Mouse (Mus musculus) hematopoietic stem cell, adult 5-6 weeks (primary cell): ENCODE results near the gene Med9. TPM values are rescaled to one million over a fixed set of nuclear protein-coding genes. Genes with fewer than 3 reads are reported as not detected.

Experiments used
- ATAC-seq, 2 experiments: fragments of 125-278 bp in 1 of 2; replicated peaks in 1 of 2; 2 replicates each; pipeline ENCODE4 v1.8.0; 2016 to 2017; ENCODE audit warnings: inconsistent platforms in 2 of 2, mild to moderate bottlenecking in 2 of 2, moderate number of reproducible peaks in 2 of 2, low read depth in 1 of 2, moderate TSS enrichment in 1 of 2; ENCODE audit not compliant: low FRiP score in 2 of 2, poor library complexity in 2 of 2, severe bottlenecking in 2 of 2, insufficient read depth in 1 of 2, low TSS enrichment in 1 of 2
- total RNA-seq: library from RNA; stranded (forward); fragments of 172-1452, 232-1000 nt; gene quantifications from 2 replicates; pipeline ENCODE4 v1.2.3, GENCODE M21; 2017

The Med9 gene
- total RNA-seq, 1 experiment from 2014 or later, result 20.4 TPM

DNA sequence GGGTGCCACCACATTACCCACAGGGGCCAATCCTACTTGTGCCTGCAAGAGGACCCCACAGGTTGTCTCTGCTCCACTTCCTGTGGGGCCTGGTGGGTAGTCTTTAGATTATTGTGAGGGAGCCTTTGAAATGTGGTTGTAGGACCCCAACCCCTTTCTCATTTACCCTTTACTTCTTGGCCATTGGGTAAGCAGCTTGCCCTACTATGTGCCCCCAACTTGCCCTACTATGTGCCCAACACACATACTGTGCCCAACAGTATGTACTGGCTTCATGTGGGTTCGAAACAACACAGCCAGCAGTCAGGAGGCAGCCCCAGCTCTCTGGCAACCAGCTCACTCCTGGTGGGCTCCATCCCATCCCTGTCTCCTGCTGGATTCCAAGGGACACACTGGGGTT lies 19.8 kb downstream of the Med9 start:
- ATAC-seq, result no peak

DNA sequence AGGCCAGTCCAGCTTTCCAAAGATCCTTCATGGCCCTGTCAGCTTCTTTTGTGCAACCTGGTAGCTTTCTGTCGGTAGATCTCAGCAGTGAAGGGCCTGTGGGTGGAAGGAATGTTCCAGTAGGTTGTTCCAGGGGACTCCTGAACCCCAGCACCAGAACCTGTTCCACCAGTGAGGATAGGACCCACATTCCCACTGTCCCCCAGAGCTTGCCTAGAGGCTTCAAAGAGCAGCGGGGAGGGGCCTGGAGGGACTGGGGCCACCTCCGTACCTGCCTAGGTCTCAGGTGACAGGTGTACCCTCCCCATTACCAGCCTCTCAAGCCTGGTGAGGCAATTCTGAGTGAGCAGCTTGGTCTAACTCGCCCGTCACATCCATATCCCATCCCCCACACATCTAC lies 22.8 kb downstream of the Med9 start:
- no peak for ATAC-seq

DNA sequence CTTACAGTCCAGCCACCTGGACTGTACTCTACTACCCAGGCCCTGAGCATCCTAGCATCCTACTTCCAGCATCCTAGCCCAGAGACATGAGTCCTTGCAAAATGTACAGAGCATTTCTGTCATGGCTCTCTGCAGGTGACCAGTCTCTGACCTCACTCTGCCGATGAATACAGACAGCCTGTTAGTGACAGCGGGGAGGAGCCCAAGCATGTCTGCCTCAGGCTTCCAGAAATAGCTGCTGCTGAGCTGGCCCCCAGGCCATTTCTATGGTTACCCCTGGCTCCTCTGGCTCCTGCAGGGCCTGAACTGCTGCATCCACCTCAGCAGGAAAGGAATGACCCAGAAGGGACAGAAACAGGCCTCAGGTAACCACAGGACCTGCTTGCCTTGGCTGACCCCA lies 23.7 kb downstream of the Med9 start:
- ATAC-seq, result no peak

DNA sequence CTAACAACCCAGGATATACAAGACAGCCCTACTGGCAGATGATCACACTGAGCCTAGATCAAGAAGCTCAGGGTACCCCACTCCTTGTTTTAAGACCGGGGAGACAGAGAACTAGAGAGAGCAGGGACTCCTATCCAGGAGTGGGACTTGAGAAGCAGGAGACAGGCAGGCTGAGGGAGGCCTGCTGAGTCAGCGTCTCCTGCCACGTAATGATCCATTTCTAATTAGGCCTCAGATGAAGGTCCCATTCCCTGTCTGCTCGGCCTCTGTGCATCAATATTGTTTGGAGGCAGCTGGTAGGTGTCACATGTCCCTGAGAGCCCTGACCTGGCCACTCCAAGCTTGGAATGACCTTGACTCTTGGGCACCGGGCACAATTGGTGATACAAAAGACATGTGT lies 25.4 kb downstream of the Med9 start:
- no peak for ATAC-seq

DNA sequence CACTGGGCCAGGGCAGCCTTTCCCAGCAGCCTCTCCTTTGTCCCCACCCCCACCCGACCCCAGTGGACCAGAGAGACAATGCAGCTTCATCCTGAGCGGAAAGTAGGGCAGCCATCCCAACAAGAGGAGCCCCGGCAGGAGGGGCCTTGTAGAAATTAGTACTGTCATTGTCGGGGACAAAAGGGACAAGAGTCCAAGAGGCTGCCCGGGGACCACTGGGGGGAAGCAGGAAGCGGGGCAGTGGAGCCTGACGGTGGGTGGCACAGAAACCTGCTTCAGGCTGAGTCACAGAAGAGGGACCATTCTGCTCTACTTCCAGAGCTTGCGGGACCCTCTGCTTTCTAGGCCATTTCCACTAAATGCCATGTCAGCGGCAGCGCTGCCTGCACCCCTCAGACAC lies 27.2 kb downstream of the Med9 start:
- no peak for ATAC-seq

DNA sequence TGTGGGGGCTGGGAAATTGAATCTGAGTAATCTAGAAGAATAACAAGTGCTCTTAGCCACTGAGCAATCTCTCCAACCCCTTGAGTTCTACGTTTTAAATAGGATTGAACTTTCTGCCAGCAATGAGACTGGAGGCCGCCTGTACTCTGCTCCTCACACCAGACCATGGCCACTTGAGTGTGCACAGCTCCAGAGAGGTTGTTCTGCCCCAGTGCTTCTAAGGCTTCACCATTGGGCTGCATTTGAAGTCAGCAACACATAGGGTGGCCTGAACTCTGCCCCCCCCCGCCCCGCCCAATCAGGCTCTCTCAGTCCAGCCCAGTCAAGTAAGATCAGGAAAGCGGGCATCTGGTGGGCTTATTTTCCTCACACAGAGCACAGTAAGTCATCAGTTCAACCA lies 29.8 kb downstream of the Med9 start:
- ATAC-seq, result no peak

DNA sequence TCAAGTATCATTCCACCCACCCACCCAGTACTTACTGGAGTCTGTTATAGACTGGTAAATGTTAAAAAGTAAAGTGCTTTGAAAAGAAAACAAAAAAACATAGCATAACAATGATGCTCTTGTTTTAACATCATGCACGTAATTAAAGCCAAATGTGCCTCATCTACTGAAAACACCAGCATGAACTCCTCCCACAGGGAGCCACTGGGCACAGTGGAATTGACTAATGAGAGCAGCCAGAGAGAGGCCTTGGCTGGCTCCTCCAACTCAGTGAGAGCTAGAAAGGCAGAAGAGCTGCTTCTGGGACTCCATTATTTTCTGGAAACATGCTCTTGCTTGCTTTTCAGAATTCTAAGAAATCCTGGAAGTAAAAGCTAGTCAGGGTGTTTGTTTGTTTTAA lies 41.4 kb downstream of the Med9 start:
- no peak for ATAC-seq

DNA sequence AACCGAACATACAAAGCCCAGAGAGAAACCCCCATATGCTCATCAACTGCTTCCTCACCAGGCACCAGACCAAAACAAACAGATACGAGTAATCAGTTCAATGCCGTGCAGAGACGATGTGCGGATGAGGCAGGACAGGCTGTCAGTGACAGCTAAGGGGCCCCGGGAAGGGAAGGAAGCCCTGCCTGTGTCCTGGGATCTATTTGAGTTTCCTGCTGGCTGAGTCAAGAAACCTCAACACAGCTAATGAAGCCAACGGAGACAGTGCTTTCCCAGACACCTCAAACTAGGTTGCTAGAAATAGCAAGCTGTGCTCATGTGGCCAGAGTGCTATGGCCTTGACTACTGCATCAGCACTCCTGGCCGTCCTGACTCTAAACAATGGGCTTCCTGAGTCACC lies 43.4 kb downstream of the Med9 start:
- no peak for ATAC-seq

DNA sequence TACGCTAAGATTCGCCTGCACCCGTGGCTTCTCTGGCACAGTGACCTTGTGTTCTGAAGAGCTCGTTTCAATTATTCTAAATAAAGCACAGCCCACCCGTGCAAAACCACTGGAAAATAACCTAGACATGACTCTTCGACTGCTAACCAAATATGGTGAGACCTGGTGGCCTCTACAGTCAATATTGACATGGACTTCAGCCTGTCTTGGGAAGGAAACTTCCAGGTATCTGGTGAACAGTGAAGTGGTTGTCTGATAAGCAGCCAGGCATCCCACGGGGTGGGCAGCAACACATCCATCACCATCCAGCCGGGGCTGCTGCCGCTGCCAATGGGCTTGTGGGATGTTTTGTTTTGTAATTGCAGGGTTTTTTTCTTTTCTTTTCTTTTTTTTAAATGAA lies 46.3 kb downstream of the Med9 start:
- no peak for ATAC-seq

DNA sequence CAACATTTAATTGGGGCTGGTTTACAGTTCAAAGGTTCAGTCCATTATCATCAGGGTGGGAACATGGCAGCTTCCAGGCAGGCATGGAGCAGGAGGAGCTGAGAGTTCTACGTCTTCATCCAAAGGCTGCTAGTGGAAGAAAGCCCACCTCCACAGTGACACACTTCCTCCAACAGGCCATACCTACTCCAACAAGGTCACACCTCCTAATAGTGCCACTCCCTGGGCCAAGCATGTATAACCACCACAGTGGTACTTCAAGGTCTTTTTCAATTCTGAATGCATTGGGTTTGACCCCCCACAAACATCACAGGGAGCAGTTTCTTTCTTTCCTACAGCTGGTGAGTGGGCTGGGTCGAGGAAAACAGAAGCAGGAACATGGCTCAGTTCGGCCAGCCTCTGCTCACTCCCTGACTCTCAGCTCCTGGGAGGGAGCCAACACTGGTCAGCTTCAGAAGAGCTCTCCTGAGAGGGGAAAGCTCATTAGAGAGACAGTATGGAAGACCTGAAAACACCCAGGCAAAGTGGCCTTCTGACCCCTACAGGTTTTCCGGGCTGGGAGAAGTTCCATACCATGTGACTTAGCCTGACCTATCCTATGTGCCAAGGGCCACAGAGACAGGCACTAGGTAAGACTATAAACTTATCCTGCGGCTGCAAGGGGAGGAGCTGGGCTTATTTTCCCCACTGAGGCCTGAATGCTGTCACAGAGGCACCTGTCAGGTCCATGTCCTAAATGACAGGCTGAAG lies 53.4 kb downstream of the Med9 start:
- ATAC-seq, result no peak

DNA sequence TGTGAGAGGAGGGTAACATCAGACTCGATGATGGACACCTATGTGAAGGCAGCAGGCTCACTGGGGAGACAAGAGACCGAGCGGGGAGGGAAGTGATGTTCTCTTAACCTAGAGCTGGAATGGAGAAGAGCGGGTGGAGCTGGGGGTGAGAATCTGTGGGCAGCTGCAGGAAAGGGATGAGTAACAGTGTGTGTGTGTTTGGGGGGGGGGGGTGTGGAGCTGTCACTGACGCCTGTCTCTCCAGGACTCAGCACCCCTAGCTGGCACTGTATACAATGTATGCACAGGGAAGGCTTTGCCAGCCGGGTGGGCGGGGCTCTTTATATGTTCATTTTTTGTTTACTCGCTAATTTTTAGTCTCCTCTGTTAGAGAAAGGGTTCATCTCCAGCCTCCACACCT lies 55.8 kb downstream of the Med9 start:
- ATAC-seq, result no peak

DNA sequence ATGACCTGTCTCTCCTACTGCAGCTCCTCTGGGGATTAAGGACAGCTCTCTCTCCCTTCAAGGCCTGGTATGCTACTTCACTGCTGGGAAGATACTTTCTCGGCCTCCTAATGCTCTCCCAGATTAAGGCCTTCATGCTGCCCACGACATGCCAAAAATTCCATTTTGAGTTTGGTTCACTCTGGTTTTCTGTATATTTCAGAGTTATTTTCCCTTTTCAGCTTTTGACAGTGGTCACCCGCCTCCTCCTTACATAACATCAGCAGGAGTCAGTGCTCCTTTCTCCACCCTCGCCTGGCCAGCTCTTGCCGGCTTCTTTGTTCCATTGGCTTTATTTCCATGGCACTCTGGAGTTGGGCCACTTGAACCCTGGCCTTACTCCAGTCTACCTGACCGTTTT lies 56.7 kb downstream of the Med9 start:
- ATAC-seq, result no peak

DNA sequence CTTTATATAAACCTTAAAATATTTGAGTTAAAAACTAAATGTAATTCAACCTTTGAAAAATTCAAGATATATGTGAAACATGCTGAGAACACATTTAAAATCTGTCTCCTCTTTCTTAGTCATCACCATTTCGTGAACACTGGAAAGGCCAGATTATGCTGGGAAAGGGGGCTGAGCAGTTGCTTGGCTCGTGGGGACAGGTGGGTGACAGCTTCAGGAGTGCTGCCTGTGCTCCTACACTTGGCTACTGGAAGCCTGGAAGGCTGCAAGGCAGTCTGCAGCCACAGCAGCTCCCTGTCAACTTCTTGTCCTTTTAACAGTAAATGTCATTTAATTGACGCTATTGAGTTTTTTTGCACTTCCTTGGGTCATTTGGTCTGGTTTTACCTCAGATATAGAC lies 57.9 kb downstream of the Med9 start:
- ATAC-seq, result no peak

DNA sequence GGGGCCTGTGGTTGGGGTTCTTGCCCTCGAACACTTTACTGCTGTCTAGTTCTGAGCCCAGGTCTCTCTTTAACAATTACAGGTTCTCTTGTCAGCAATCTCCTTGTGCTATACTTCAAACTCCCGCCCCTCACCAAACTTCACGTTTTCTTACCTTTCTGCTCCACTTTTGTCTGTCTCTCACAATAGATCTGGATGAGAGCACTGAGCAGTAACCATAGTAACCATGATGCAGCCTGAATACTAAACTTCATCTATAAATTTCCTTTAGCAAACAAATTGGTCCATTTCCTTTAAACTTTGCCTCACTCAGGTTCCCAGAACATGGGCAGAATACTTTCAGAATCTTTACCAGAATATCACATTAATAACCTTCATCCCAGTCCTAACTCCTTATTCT lies 61.4 kb downstream of the Med9 start:
- ATAC-seq, result no peak

DNA sequence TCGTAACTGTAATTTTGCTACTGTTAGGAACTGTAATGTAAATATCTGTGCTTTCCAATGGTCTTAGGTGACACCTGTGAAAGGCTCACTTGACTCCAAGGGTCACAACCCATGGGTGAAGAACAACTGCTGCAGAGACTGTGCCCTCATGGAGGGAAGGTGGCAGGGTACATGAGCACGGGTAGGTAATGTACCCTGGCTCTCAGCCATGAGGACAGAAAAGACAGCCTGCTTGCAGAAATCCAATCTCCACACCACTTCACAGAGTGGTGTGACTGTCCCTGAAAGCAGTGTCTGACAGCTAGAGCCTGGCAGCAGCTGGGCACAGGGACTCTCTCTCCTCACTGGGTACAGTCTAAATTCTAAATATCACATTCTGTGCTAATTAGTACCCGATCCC lies 63.5 kb downstream of the Med9 start:
- ATAC-seq, result no peak

Other genes starting within 250 kb of the Med9 start
- gene Pld6, start 160.6 kb upstream of the Med9 start, total RNA-seq, result 3.7 and 4.4 TPM in 2 replicates
- 24.5 and 27.3 TPM in 2 replicates for gene Flcn, start 138.2 kb upstream of the Med9 start, total RNA-seq
- gene Nt5m, start 108.8 kb upstream of the Med9 start, total RNA-seq, result 11.1 and 16.7 TPM in 2 replicates
- 172 and 186 TPM in 2 replicates for gene Cops3, start 108.4 kb upstream of the Med9 start, total RNA-seq
- 2.1 and 3.4 TPM in 2 replicates for gene Rasd1, start 16.7 kb downstream of the Med9 start, total RNA-seq
- gene Pemt, start 98.3 kb downstream of the Med9 start, total RNA-seq, result 2.7 and 16.3 TPM in 2 replicates
- 20.8 and 20.9 TPM in 2 replicates for gene Rai1, start 156.8 kb downstream of the Med9 start, total RNA-seq